Mouse (Mus musculus) brain, adult 2 months (tissue): Measurements from ENCODE around the gene Cyp17a1.

Source experiments
- DNase-seq: peaks from one replicate; pipeline ENCODE4 v3.0.0; 2011; ENCODE audit warnings: low read depth, low spot score

Cyp17a1 gene

GRCm38 (mm10) chr19:46642136-46642753, 30.7 kb downstream of the Cyp17a1 start:
- peak; percentile 24 for DNase-seq

- DNase-seq = peak; percentile 78
These were observed 31.4 kb downstream of the Cyp17a1 start for GRCm38 (mm10) chr19:46641420-46642085.

- DNase-seq = no peak
These were observed 32.2 kb downstream of the Cyp17a1 start for GRCm38 (mm10) chr19:46640780-46641179.

- no peak for DNase-seq
These were observed 33.5 kb downstream of the Cyp17a1 start for GRCm38 (mm10) chr19:46639496-46639895.

- no peak for DNase-seq
These were observed 33.9 kb downstream of the Cyp17a1 start for GRCm38 (mm10) chr19:46639053-46639452.

- no peak for DNase-seq
These were observed 35.4 kb downstream of the Cyp17a1 start for GRCm38 (mm10) chr19:46637598-46637997.

- no peak for DNase-seq
These were observed 37.2 kb downstream of the Cyp17a1 start for GRCm38 (mm10) chr19:46635766-46636165.

GRCm38 (mm10) chr19:46631637-46632036, 41.3 kb downstream of the Cyp17a1 start:
- no peak for DNase-seq

- no peak for DNase-seq
These were observed 43.2 kb downstream of the Cyp17a1 start for GRCm38 (mm10) chr19:46629807-46630206.

- no peak for DNase-seq
These were observed 44.6 kb downstream of the Cyp17a1 start for GRCm38 (mm10) chr19:46628403-46628802.

- DNase-seq = no peak
These were observed 47.5 kb downstream of the Cyp17a1 start for GRCm38 (mm10) chr19:46625519-46625918.

- DNase-seq = no peak
These were observed 48.0 kb downstream of the Cyp17a1 start for GRCm38 (mm10) chr19:46625015-46625414.

GRCm38 (mm10) chr19:46623790-46624772, 48.9 kb downstream of the Cyp17a1 start:
- peak; percentile 51 for DNase-seq

- peak; percentile 59 for DNase-seq
These were observed 49.7 kb downstream of the Cyp17a1 start for GRCm38 (mm10) chr19:46623194-46623667.

- DNase-seq = no peak
These were observed 50.2 kb downstream of the Cyp17a1 start for GRCm38 (mm10) chr19:46622659-46623193.

- peak; percentile 56 for DNase-seq
These were observed 51.5 kb downstream of the Cyp17a1 start for GRCm38 (mm10) chr19:46621236-46622183.

GRCm38 (mm10) chr19:46620016-46620808, 52.8 kb downstream of the Cyp17a1 start:
- DNase-seq = peak; percentile 88

GRCm38 (mm10) chr19:46619518-46619917, 53.5 kb downstream of the Cyp17a1 start:
- DNase-seq = no peak

- peak; percentile 64 for DNase-seq
These were observed 54.0 kb downstream of the Cyp17a1 start for GRCm38 (mm10) chr19:46619001-46619400.

- DNase-seq = no peak
These were observed 54.6 kb downstream of the Cyp17a1 start for GRCm38 (mm10) chr19:46618322-46618721.
